Mouse (Mus musculus) testis, adult 2 months (tissue): ENCODE measurements around the gene Fam189a1.

Experiments used
- CTCF ChIP-seq: fragments of 200-500 bp; IDR thresholded peaks from 2 replicates; pipeline ENCODE4 v1.5.1; 2012; ENCODE audit warnings: low read depth, mild to moderate bottlenecking, inconsistent platforms, low read length, moderate library complexity; ENCODE audit not compliant: control insufficient read depth, insufficient read depth, insufficient replicate concordance
- POLR2A ChIP-seq: fragments of 200-500 bp; IDR thresholded peaks from 2 replicates; pipeline ENCODE4 v1.6.1; 2012; ENCODE audit warnings: low read depth, mild to moderate bottlenecking, inconsistent platforms, low read length, moderate library complexity; ENCODE audit not compliant: control insufficient read depth

- TF ChIP-seq POLR2A (no peak), CTCF (no peak)
Observed at GRCm38 (mm10) chr7:64752133-64752532, 404.2 kb downstream of the Fam189a1 start.
